Mouse (Mus musculus): Measurements from ENCODE around the gene Nfib.

Nfib gene

DNA sequence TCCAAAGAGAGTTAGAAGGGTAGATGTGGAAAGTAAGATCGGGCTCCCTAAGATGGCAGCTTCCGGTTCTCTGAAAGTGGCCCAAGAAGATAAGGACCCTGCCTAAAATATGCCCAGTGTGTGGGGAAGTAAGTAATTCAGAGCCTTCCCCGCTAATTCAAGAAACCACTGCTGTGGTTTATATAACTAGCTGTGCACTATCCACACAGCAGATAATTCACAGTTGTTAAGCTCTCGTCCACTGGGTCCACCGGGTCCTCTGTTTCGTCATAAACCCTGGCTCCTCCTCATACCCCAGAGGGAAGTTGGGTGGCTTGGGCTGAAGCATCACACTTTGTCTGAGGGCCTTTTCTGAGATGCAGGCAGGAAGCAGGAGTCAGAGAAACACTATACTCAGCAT lies 19.5 kb downstream of the Nfib start:
- DNase-seq: no peak

DNA sequence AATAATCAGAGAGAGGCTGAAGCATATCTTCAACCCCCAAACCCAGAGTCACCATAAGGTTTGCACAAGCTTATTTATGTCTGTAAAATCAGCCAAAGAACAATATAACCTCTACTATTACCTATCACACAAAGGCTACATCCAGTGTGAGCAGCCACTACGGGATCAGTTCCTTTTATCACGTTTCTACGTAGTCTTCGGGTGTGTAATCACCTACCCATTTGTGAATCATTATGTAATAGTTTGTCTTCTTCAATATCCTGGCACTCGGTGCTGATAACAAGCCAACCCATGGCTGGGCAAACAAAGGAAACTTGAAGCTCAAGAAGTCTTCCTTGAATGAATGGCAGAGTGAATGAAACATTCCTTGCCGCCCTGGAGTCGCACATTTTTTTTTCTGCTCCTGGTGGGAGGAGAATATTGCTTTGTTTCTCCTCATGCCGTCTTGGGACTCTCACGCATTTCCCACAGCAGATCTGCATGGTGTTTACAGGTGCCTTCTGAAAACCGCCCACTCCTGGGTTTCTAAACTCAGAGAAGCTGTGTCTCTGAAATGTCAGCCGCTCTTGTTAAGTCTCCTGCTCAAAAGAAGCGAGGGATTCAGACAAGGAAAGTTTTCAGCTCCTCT lies 21.3 kb downstream of the Nfib start:
- no peak for DNase-seq

DNA sequence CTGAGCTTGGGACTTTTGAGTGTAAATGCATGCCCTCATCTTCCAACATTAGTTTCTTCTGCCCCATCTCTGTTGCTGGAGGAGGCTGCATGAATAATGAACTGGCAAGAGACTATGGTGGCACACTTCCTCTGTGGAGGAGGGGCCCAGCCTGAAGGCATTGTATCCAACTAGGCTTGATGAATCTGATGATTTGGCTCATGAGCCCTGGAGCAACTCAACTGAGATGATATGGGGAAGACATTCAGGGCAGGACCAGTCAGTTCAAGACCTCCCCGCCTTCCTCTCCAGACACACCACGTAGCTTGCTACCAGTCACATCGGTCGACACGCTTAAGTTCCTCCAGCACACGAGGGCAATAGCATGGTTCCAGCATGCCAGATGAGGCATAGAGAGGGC lies 22.0 kb downstream of the Nfib start:
- DNase-seq: no peak

DNA sequence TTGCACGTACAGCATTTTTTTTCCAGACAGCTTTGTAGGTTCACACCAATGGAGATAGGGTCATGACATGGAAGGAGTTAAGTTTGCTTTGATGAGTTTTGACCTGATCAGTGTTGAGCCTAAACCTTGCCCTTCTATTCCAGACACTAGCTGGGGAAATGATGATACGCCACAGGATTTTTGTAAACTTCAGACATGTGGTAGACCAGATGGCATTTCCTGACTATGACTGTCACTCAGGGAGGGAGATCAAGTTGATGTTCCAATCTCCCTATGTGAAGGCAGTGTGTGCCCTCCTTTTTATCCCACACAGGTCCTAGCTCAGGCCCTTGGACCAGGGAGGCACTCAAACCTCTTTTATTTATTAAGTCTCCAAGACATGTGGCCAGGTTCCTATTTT lies 29.4 kb downstream of the Nfib start:
- DNase-seq: no peak

- DNase-seq: no peak
These were observed 38.2 kb downstream of the Nfib start for GRCm38 (mm10) chr4:82667271-82667872.

GRCm38 (mm10) chr4:82664436-82664835 lies 41.1 kb downstream of the Nfib start:
- no peak for DNase-seq

DNA sequence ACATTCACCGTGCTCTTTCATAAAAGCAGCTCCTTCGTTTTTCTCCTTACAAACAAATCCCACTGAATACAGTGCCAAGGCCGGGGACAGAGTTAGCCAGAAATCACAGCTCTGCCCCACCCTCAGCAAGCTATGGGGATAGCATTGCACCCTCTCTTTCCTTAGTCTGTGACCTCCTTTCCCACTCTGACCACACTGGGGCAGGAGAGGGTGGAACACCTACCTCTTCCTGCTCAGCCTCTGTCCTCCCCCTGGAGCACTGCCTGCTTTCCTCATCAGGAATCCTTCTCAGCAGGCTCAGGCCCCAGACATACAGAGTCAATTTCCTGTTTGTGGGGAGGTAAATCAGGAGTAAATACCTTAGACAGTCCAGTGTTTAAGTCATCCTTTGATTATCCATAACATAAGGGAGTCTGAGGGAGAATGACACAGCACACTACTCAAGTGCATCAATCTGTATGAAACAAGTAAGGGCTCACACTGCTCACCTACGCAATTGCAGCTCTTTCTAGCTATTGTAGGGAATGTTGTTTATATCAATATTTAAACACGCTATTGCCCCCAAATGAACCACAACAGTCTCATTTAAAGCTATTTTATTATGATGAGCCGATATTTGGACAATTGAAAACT lies 41.7 kb downstream of the Nfib start:
- DNase-seq: no peak

GRCm38 (mm10) chr4:82662626-82663025 lies 42.9 kb downstream of the Nfib start:
- DNase-seq: no peak

DNA sequence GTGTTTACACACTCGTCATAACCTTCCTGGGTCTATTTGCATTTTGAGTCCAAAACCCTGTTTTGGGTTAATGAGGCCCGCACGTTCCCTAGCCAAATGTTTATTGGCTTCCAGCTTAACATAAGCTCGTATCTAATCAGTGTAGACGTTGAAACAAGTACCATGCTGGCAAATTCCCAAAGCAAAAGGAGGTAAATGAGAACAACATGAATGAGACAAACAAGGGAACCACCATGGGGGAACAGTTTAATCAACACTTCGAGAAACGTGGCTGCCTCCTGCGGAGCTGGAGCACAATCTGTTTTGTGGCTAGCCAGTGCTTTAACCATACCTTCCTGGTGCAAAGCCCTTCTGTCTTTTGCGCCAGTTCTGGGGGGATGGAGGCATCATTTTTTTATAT lies 43.3 kb downstream of the Nfib start:
- DNase-seq: no peak

GRCm38 (mm10) chr4:82661215-82661614 lies 44.3 kb downstream of the Nfib start:
- DNase-seq: no peak

DNA sequence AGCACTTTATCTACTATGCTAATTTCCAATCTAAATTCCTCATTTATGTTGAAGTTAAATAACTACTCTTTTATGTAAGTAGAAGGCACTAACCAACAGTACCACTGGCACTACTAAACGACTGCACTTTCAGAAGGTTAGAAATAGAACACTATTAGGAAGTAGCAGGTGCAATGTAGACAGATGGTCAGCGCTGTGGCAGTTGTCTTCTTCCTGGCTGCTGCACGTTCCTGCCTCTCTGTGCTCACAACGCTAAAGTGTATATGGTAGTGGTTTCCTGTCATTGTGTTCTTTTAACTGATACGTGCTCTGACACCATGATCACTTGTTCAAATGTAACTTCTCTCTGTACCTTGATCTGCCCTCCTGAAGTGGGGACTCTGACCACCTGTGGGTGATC lies 59.9 kb downstream of the Nfib start:
- DNase-seq: no peak

DNA sequence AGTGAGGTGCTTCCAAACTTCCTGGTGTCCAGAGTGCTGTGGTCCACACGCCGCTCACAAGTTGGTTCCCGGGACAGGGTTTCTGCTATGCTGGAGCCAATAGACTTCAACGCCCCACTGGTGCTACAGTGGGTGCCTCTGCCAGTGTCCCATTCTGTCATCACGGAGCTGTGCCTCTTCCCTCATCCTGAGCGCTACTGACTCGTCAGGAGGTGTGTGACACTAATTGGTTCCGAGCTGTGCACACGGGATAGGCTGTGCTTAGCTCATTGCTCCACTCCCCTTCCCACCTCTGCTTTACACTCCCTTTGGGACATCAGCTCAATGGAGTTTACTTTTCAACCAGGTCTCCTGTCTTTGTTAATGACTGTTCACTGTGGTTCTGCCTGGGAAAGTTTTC lies 60.8 kb downstream of the Nfib start:
- no peak for DNase-seq

- DNase-seq: no peak
These were observed 61.8 kb downstream of the Nfib start for GRCm38 (mm10) chr4:82643734-82644085.

GRCm38 (mm10) chr4:82643022-82643733 lies 62.4 kb downstream of the Nfib start:
- DNase-seq: peak in 1 of 2 experiments; percentile 46

- no peak for DNase-seq
These were observed 64.4 kb downstream of the Nfib start for GRCm38 (mm10) chr4:82641066-82641680.

DNA sequence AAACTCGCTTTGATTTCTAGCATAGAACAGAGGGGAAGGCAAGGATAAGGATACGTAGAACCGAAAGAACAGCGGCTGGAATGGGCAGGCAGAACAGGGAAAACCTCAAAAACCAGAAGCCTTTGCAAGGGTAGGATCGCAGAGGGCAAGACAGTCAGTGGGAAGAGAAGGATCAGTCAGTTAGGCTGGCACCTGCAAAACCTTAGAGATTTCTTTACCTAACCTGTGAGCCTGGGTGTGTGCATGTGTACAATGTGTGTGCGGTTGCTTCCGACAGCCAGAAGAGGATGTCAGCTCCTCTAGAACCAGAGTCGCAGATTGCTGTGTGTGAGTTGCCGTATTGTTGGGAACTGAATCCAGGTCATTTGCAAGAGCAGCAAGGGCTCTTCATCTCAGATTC lies 67.3 kb downstream of the Nfib start:
- no peak for DNase-seq

- DNase-seq: no peak
These were observed 67.9 kb downstream of the Nfib start for GRCm38 (mm10) chr4:82637633-82638032.

GRCm38 (mm10) chr4:82636658-82637057 lies 68.9 kb downstream of the Nfib start:
- no peak for DNase-seq

- DNase-seq: no peak
These were observed 69.7 kb downstream of the Nfib start for GRCm38 (mm10) chr4:82635881-82636280.

DNA sequence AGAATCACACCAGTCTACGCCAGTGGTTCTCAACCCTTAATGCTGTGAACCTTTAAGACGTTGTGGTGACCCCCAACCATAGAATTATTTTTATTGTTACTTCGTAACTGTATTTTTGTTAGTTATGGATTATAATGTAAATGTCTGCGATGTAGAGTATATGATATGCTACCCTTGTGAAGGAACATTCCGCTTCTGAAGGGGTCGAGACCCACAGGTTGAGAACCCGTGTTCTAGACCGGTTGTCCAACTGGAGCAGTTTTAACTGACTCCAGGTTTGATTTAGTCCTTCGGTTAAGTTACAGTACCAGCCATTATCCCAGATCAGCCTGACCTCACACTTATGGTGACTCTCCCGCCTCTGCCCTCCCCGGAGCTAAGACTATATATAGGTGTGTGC lies 70.4 kb downstream of the Nfib start:
- no peak for DNase-seq

DNA sequence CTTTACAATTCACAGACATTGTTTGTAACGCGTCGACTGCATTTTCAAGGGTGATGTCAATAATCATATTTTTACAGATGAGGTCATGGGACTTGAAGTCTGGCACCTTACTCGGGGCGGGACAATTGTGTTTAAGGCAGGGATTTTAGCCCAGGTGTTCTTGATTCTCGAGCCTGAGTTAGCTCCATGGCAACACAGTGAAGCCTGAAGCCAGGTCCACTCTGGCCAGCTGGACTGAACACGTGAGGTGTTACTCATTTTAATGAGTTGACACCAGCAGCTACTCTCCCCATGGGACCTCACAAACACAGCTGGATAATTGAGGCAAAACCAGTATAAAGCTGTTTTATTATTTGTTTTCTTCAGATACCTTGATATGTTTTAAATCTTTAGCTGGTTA lies 71.2 kb downstream of the Nfib start:
- DNase-seq: no peak

DNA sequence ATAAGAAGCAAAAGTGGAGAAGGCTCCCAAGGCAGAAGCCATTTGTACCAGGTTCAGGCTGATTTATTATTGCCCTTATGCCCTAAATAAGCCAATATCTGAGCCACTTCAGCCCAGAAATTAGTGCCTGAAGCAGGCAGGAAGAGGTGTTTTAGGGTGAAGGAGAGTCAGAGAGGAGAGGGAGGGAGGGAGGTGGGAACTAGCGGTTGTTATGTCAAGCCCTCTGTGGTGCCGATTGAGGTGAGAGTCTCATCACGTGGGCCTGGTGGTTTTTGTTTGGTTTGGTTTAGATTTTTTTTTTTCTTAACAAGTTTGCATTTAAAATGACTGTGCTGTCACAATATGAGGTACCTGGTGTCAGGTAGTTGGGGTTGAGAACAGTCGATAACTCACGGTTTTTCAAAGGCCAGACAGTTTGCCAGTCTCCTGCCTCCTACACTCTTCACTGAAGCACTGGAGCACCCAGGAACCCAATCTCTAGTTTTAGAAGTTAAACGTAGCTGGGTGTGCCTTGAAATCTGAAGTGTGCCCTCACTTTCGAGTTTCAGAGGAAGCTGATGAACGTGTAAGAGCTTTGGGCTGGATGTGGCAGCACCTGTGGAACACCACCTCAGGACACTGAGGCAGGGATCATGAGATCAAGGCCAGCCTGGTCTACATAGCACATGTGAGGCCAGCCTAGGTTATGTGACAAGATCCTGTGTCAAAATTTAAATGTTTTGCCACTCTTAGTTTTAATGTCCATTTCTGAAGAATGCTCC lies 81.1 kb downstream of the Nfib start:
- DNase-seq: no peak

- DNase-seq: no peak
These were observed 81.7 kb downstream of the Nfib start for GRCm38 (mm10) chr4:82623835-82624234.
